Mouse (Mus musculus) MEL (cell line): ENCODE results near the gene Capn12. TPM values are rescaled to one million over a fixed set of nuclear protein-coding genes. Genes with fewer than 3 reads are reported as not detected.

Source experiments
- DNase-seq: peaks from one replicate; pipeline ENCODE4 v3.0.0; 2011; ENCODE audit warnings: low read depth, low spot score
- H3K27ac ChIP-seq: 2 replicates; pipeline ENCODE4 v1.5.1; 2012; ENCODE audit warnings: low read depth, mild to moderate bottlenecking, control low read depth, low read length, moderate library complexity; ENCODE audit not compliant: control insufficient read depth
- H3K27me3 ChIP-seq, 2 experiments: fragments of 150-350 bp in 1 of 2; sonication (generic) in 1 of 2; 2 replicates each; pipeline ENCODE4 v1.6.1; 2012; ENCODE audit warnings: low read length in 2 of 2, mild to moderate bottlenecking in 2 of 2, improper control_type of control experiment in 1 of 2, moderate library complexity in 1 of 2; ENCODE audit not compliant: insufficient read depth in 2 of 2, control insufficient read depth in 1 of 2
- H3K36me3 ChIP-seq, 2 experiments: 2 replicates each; pipeline ENCODE4 v1.6.1; 2012 to 2014; ENCODE audit warnings: low read length in 2 of 2, improper control_type of control experiment in 1 of 2, inconsistent platforms in 1 of 2, mild to moderate bottlenecking in 1 of 2; ENCODE audit not compliant: insufficient read depth in 2 of 2, control insufficient read depth in 1 of 2
- H3K4me1 ChIP-seq, 2 experiments: fragments of 150-350 bp in 1 of 2; sonication (generic) in 1 of 2; 2 replicates each; pipeline ENCODE4 v1.6.1; 2012; ENCODE audit warnings: low read length in 2 of 2, improper control_type of control experiment in 1 of 2, mild to moderate bottlenecking in 1 of 2; ENCODE audit not compliant: insufficient read depth in 2 of 2, control insufficient read depth in 1 of 2
- H3K4me3 ChIP-seq, 2 experiments: fragments of 150-350 bp in 1 of 2; sonication (generic) in 1 of 2; 2 replicates each; pipeline ENCODE4 v1.5.1; 2012; ENCODE audit warnings: low read depth in 2 of 2, low read length in 2 of 2, mild to moderate bottlenecking in 2 of 2, moderate library complexity in 2 of 2, control low read depth in 1 of 2, improper control_type of control experiment in 1 of 2; ENCODE audit not compliant: control insufficient read depth in 1 of 2, insufficient read depth in 1 of 2
- H3K79me2 ChIP-seq: 2 replicates; pipeline ENCODE4 v1.6.1; 2012; ENCODE audit warnings: mild to moderate bottlenecking, low read length, moderate library complexity; ENCODE audit not compliant: control insufficient read depth, poor library complexity, insufficient read depth
- H3K9ac ChIP-seq: 2 replicates; pipeline ENCODE4 v1.6.1; 2012; ENCODE audit warnings: low read depth, mild to moderate bottlenecking, control low read depth, low read length, moderate library complexity; ENCODE audit not compliant: control insufficient read depth, poor library complexity, severe bottlenecking
- H3K9me3 ChIP-seq: fragments of 150-350 bp; sonication (generic); replicated peaks from 2 replicates; pipeline ENCODE4 v1.6.1; 2012; ENCODE audit warnings: mild to moderate bottlenecking, low read length, improper control_type of control experiment, moderate library complexity; ENCODE audit not compliant: insufficient read depth
- BHLHE40 ChIP-seq: IDR thresholded peaks from 2 replicates; pipeline ENCODE4 v1.6.1; 2012; ENCODE audit warnings: low read depth, mild to moderate bottlenecking, inconsistent platforms, low read length, improper control_type of control experiment, borderline replicate concordance
- CHD2 ChIP-seq: IDR thresholded peaks from 2 replicates; pipeline ENCODE4 v1.6.1; 2011; ENCODE audit warnings: low read length, improper control_type of control experiment
- CTCF ChIP-seq, 3 experiments: IDR thresholded peaks in 2 of 3; conservative IDR thresholded peaks in 1 of 3; 2 replicates each; pipeline ENCODE4 v1.5.1; 2011 to 2012; ENCODE audit warnings: low read length in 3 of 3, low read depth in 2 of 3, mild to moderate bottlenecking in 2 of 3, improper control_type of control experiment in 1 of 3, inconsistent platforms in 1 of 3, mixed read lengths in 1 of 3, moderate library complexity in 1 of 3; ENCODE audit not compliant: control insufficient read depth in 1 of 3, insufficient read depth in 1 of 3, poor library complexity in 1 of 3, severe bottlenecking in 1 of 3
- E2F4 ChIP-seq: IDR thresholded peaks from 2 replicates; pipeline ENCODE4 v1.6.1; 2011; ENCODE audit warnings: low read depth, low read length, improper control_type of control experiment, borderline replicate concordance
- ELF1 ChIP-seq: IDR thresholded peaks from 2 replicates; pipeline ENCODE4 v1.6.1; 2014; ENCODE audit warnings: low read depth, mild to moderate bottlenecking, inconsistent platforms, low read length, improper control_type of control experiment, moderate library complexity
- EP300 ChIP-seq, 2 experiments: IDR thresholded peaks; 2 replicates each; pipeline ENCODE4 v1.6.1; 2011; ENCODE audit warnings: improper control_type of control experiment in 2 of 2, low read length in 2 of 2, low read depth in 1 of 2, mild to moderate bottlenecking in 1 of 2
- ETS1 ChIP-seq: IDR thresholded peaks from 2 replicates; pipeline ENCODE4 v1.6.1; 2012; ENCODE audit warnings: low read depth, mild to moderate bottlenecking, inconsistent platforms, low read length, improper control_type of control experiment, moderate library complexity
- GABPA ChIP-seq: IDR thresholded peaks from 2 replicates; pipeline ENCODE4 v1.6.1; 2012; ENCODE audit warnings: low read depth, mild to moderate bottlenecking, inconsistent platforms, low read length, improper control_type of control experiment, moderate library complexity
- GATA1 ChIP-seq: IDR thresholded peaks from 2 replicates; pipeline ENCODE4 v1.6.1; 2011; ENCODE audit warnings: low read depth, low read length, improper control_type of control experiment
- HCFC1 ChIP-seq: IDR thresholded peaks from 2 replicates; pipeline ENCODE4 v1.6.1; 2012; ENCODE audit warnings: low read depth, mild to moderate bottlenecking, inconsistent platforms, low read length, improper control_type of control experiment, moderate library complexity
- JUND ChIP-seq: IDR thresholded peaks from 2 replicates; pipeline ENCODE4 v1.6.1; 2011; ENCODE audit warnings: low read depth, mild to moderate bottlenecking, improper control_type of control experiment, low read length
- KAT2A ChIP-seq: conservative IDR thresholded peaks from 2 replicates; pipeline ENCODE4 v1.6.1; 2012; ENCODE audit warnings: low read depth, low read length, improper control_type of control experiment, inconsistent platforms
- MAFK ChIP-seq: IDR thresholded peaks from 2 replicates; pipeline ENCODE4 v1.6.1; 2011; ENCODE audit warnings: low read depth, mild to moderate bottlenecking, low read length, improper control_type of control experiment, borderline replicate concordance
- MAX ChIP-seq: IDR thresholded peaks from 2 replicates; pipeline ENCODE4 v1.6.1; 2011; ENCODE audit warnings: low read length, improper control_type of control experiment
- MAZ ChIP-seq: IDR thresholded peaks from 2 replicates; pipeline ENCODE4 v1.6.1; 2012; ENCODE audit warnings: low read depth, mild to moderate bottlenecking, inconsistent platforms, low read length, improper control_type of control experiment
- MYB ChIP-seq: IDR thresholded peaks from 2 replicates; pipeline ENCODE4 v1.6.1; 2011; ENCODE audit warnings: mild to moderate bottlenecking, low read depth, low read length, improper control_type of control experiment
- MYC ChIP-seq: IDR thresholded peaks from 2 replicates; pipeline ENCODE4 v1.6.1; 2011; ENCODE audit warnings: low read depth, mild to moderate bottlenecking, low read length, improper control_type of control experiment, moderate library complexity
- POLR2AphosphoS2 ChIP-seq: IDR thresholded peaks from 2 replicates; pipeline ENCODE4 v1.6.1; 2011; ENCODE audit warnings: low read length, improper control_type of control experiment
- RAD21 ChIP-seq: IDR thresholded peaks from 2 replicates; pipeline ENCODE4 v1.6.1; 2011; ENCODE audit warnings: mild to moderate bottlenecking, low read depth, low read length, improper control_type of control experiment
- RCOR1 ChIP-seq: IDR thresholded peaks from 2 replicates; pipeline ENCODE4 v1.6.1; 2012; ENCODE audit warnings: low read depth, mild to moderate bottlenecking, inconsistent platforms, low read length, improper control_type of control experiment
- SMC3 ChIP-seq: IDR thresholded peaks from 2 replicates; pipeline ENCODE4 v1.6.1; 2011; ENCODE audit warnings: low read depth, low read length, improper control_type of control experiment
- TAL1 ChIP-seq: IDR thresholded peaks from 2 replicates; pipeline ENCODE4 v1.6.1; 2012; ENCODE audit warnings: mild to moderate bottlenecking, inconsistent platforms, low read length, moderate library complexity, mixed read lengths
- TBP ChIP-seq: IDR thresholded peaks from 2 replicates; pipeline ENCODE4 v1.8.0; 2011; ENCODE audit warnings: low read depth, low read length, improper control_type of control experiment
- TCF12 ChIP-seq: IDR thresholded peaks from 2 replicates; pipeline ENCODE4 v1.6.1; 2014; ENCODE audit warnings: low read depth, mild to moderate bottlenecking, inconsistent platforms, low read length, improper control_type of control experiment, moderate library complexity
- USF1 ChIP-seq: IDR thresholded peaks from 2 replicates; pipeline ENCODE4 v1.6.1; 2014; ENCODE audit warnings: low read depth, mild to moderate bottlenecking, inconsistent platforms, low read length, improper control_type of control experiment, moderate library complexity
- USF2 ChIP-seq, 2 experiments: IDR thresholded peaks; 2 replicates each; pipeline ENCODE4 v1.6.1; 2011 to 2012; ENCODE audit warnings: improper control_type of control experiment in 2 of 2, low read length in 2 of 2, borderline replicate concordance in 1 of 2, inconsistent platforms in 1 of 2, low read depth in 1 of 2, mild to moderate bottlenecking in 1 of 2; ENCODE audit not compliant: insufficient read depth in 1 of 2
- ZC3H11A ChIP-seq: IDR thresholded peaks from 2 replicates; pipeline ENCODE4 v1.6.1; 2012; ENCODE audit warnings: low read depth, mild to moderate bottlenecking, inconsistent platforms, low read length, improper control_type of control experiment
- ZKSCAN1 ChIP-seq: IDR thresholded peaks from 2 replicates; pipeline ENCODE4 v1.6.1; 2012; ENCODE audit warnings: low read depth, mild to moderate bottlenecking, inconsistent platforms, low read length, improper control_type of control experiment, moderate library complexity
- ZMIZ1 ChIP-seq: IDR thresholded peaks from 2 replicates; pipeline ENCODE4 v1.6.1; 2012; ENCODE audit warnings: low read depth, mild to moderate bottlenecking, inconsistent platforms, low read length, improper control_type of control experiment, moderate library complexity
- ZNF384 ChIP-seq: IDR thresholded peaks from 2 replicates; pipeline ENCODE4 v1.6.1; 2012; ENCODE audit warnings: low read depth, mild to moderate bottlenecking, inconsistent platforms, low read length, improper control_type of control experiment
- polyA plus RNA-seq, 2 experiments: library from polyadenylated mRNA; stranded (reverse) in 1 of 2; unstranded in 1 of 2; fragments of >175 nt in 1 of 2; fragments of >200 nt in 1 of 2; gene quantifications; 2 replicates each; pipeline versions ENCODE4 v1.2.1 to v1.2.4; 2012; ENCODE audit warnings: low replicate concordance in 2 of 2, low read depth in 1 of 2; ENCODE audit not compliant: insufficient read length in 2 of 2, insufficient read depth in 1 of 2, missing spikeins in 1 of 2
- total RNA-seq: library from RNA; depleted of rRNA; stranded (reverse); fragments of 300-350 nt; gene quantifications from 2 replicates; pipeline ENCODE4 v1.2.3, GENCODE M21; 2012

The Capn12 gene
- total and polyA plus RNA-seq, 3 experiments: 0.19 TPM; not detected in 2

GRCm38 (mm10) chr7:28902809-28903208 lies 21.6 kb downstream of the Capn12 start:
- TF ChIP-seq RAD21: no peak
- no peak for TF ChIP-seq CHD2
- no peak for TF ChIP-seq E2F4
- TF ChIP-seq GATA1: no peak
- TF ChIP-seq MYC: no peak
- TF ChIP-seq ZMIZ1: no peak
- no peak for TF ChIP-seq RCOR1
- H3K27me3 ChIP-seq: no peaks in the 10 kb centered on the region
- H3K79me2 ChIP-seq: no peaks in the 10 kb centered on the region
- no peak for DNase-seq
- no peak overlapping the region for H3K4me3 ChIP-seq
- no peaks in the 10 kb centered on the region for H3K4me1 ChIP-seq
- H3K27ac ChIP-seq: no peak overlapping the region
- H3K9me3 ChIP-seq: no peaks in the 10 kb centered on the region
- no peak overlapping the region for H3K9ac ChIP-seq
- H3K36me3 ChIP-seq: peaks cover 0 to 22% of the 10 kb centered on the region in 2 experiments; a peak in 2 of 4 replicates

GRCm38 (mm10) chr7:28903778-28904177 lies 22.6 kb downstream of the Capn12 start:
- DNase-seq: no peak
- no peak overlapping the region for H3K9ac ChIP-seq

GRCm38 (mm10) chr7:28907195-28907594 lies 26.0 kb downstream of the Capn12 start:
- peak; percentile 24 for DNase-seq
- Histone ChIP-seq H3K4me3 (no peak overlapping the region), H3K4me1 (no peaks in the 10 kb centered on the region), H3K9ac (no peak overlapping the region), H3K36me3 (peaks cover 0 to 14% of the 10 kb centered on the region in 2 experiments; a peak in 2 of 4 replicates), H3K27me3 (no peaks in the 10 kb centered on the region), H3K27ac (no peak overlapping the region), H3K79me2 (no peaks in the 10 kb centered on the region), H3K9me3 (no peaks in the 10 kb centered on the region)
- TF ChIP-seq RCOR1 (no peak), MYC (no peak), ZNF384 (no peak), USF1 (no peak), JUND (no peak), MYB (no peak), TBP (no peak), MAFK (no peak), GABPA (no peak), HCFC1 (no peak), EP300 (IDR thresholded peaks at IDR 0.05; ENCODE audit: low read depth in 1 of 2, low read length in 2 of 2) (no peak), USF2 (IDR thresholded peaks at IDR 0.05; ENCODE audit: borderline replicate concordance in 1 of 2, insufficient read depth in 1 of 2, low read depth in 1 of 2, low read length in 2 of 2) (no peak), TAL1 (no peak), TCF12 (no peak), ETS1 (no peak)

More at GRCm38 (mm10) chr7:28903778-28904177, 22.6 kb downstream of the Capn12 start:
- Histone ChIP-seq H3K9me3 (no peaks in the 10 kb centered on the region), H3K4me1 (no peaks in the 10 kb centered on the region), H3K36me3 (peaks cover 0 to 20% of the 10 kb centered on the region in 2 experiments; a peak in 2 of 4 replicates), H3K27me3 (no peaks in the 10 kb centered on the region), H3K79me2 (no peaks in the 10 kb centered on the region), H3K27ac (no peak overlapping the region), H3K4me3 (no peak overlapping the region)
- TF ChIP-seq TCF12 (no peak), MYB (no peak), MAFK (no peak), E2F4 (no peak), TAL1 (no peak), BHLHE40 (no peak), ELF1 (no peak), MAX (no peak), ZC3H11A (no peak), HCFC1 (no peak), POLR2AphosphoS2 (no peak), ZKSCAN1 (no peak), CTCF (IDR thresholded peaks at IDR 0.05 in 2 of 3, conservative IDR thresholded peaks at IDR 0.05 in 1 of 3; ENCODE audit: control insufficient read depth in 1 of 3, insufficient read depth in 1 of 3, low read depth in 2 of 3, low read length in 3 of 3, poor library complexity in 1 of 3, severe bottlenecking in 1 of 3) (no peak), SMC3 (no peak), USF2 (IDR thresholded peaks at IDR 0.05; ENCODE audit: borderline replicate concordance in 1 of 2, insufficient read depth in 1 of 2, low read depth in 1 of 2, low read length in 2 of 2) (no peak), MAZ (no peak), ZNF384 (no peak), JUND (no peak), KAT2A (no peak)
